ENCODE assay signal across 13 mouse cellular contexts in the genomic region with DNA sequence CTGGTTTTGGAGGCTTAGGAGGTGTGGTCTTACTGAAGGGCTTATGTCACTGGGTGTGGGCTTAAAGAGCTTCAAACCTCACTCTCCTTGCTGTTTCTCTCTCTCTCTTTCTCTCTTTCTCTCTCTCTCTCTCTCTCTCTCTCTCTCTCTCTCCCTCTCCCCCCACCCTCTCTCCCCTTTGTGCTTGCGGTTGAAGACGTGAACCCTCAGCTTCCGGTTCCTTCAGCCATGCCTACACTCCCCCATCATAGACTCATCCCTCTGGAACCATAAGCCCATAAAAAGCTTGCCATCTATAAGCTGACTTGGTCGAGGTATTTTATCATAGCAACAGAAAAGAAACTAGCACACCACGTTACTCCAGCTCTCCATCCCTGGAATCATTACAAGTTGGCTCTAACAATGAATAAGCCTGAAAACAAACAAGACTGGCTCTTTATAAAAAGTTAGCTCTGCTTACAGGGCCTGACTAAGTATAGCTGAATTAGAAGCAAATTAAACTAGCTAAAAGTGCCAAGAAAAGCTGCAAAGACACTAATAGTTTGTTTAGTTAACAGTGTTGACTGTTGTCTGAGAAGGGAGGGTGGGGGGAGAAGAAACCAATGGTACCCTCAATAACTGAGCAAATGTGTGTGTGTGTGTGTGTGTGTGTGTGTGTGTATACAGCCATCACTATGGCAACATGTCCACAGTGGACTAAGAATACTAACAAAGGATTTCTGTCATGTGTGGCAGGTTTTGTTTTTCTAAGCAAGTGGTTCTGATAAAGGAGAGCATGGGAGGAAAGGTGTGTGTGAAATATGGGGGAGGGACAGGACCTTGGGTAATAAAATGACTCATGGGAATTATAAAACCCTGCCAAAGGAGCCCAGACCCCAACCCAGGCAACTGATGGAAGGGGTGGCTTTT.
A peak's percentile ranks its signal among the peaks of the same experiment; 100 is the strongest.
DNase-seq lines count a peak whose midpoint lies in the region; ATAC-seq and TF ChIP-seq lines count a peak whose summit lies in the region.
"Had no signal": no experiment of that assay in that cellular context is flagged by ENCODE, and none has a peak within 500 bp of the region (broad histone marks: within the 10 kb centered on the region; RNA-seq: fewer than 3 reads in every experiment).

No protein-coding gene starts in this region.

- 0 out of 2 replicates have a peak, but pooled peaks cover 4% of the 10 kb centered on the region for H3K36me3 ChIP-seq in kidney, postnatal 0 days (ENCODE audit: insufficient read depth, low read length)
- no peaks in the 10 kb centered on the region for H3K36me3 ChIP-seq in hindbrain, embryonic 16.5 days (ENCODE audit: control insufficient read depth, insufficient read depth, low read length)
- H3K36me3 ChIP-seq: neural tube, embryonic 12.5 days had no signal

- no peak overlapping the region for H3K4me2 ChIP-seq in kidney, postnatal 0 days (ENCODE audit: low read length)
- no peak overlapping the region for H3K4me2 ChIP-seq in hindbrain, embryonic 16.5 days (ENCODE audit: low read length)
- H3K4me2 ChIP-seq: neural tube, embryonic 12.5 days had no signal

- no peak for TF ChIP-seq POLR2A in brain, embryonic 14.5 days (IDR thresholded peaks at IDR 0.05; ENCODE audit: borderline replicate concordance, extremely low read depth, insufficient read depth, insufficient read length, poor library complexity, severe bottlenecking)

- no peaks in the 10 kb centered on the region for H3K27me3 ChIP-seq in kidney, postnatal 0 days (ENCODE audit: insufficient read depth, low read length)
- H3K27me3 ChIP-seq in hindbrain, embryonic 16.5 days (replicated peaks; ENCODE audit: control insufficient read depth, insufficient read depth, low read length), result no peaks in the 10 kb centered on the region
- H3K27me3 ChIP-seq: neural tube, embryonic 12.5 days had no signal

- TF ChIP-seq CTCF in kidney, postnatal 0 days (IDR thresholded peaks at IDR 0.05; ENCODE audit: low read depth), result no peak
- TF ChIP-seq CTCF in brain, embryonic 14.5 days (IDR thresholded peaks at IDR 0.05; ENCODE audit: borderline replicate concordance, extremely low read depth, insufficient read depth, insufficient read length), result no peak

- 30% methylated on average over 5 of the region's 5 CpGs for WGBS in kidney, postnatal 0 days
- WGBS in hindbrain, embryonic 16.5 days, result 63% methylated on average over 5 of the region's 5 CpGs

- H3K4me3 ChIP-seq in kidney, postnatal 0 days (replicated peaks; ENCODE audit: low read depth, low read length), result no peak overlapping the region
- H3K4me3 ChIP-seq in hindbrain, embryonic 16.5 days (ENCODE audit: low read length), result no peak overlapping the region
- H3K4me3 ChIP-seq: neural tube, embryonic 12.5 days had no signal

- no peaks in the 10 kb centered on the region for H3K9me3 ChIP-seq in kidney, postnatal 0 days (replicated peaks; ENCODE audit: low read length)
- no peaks in the 10 kb centered on the region for H3K9me3 ChIP-seq in hindbrain, embryonic 16.5 days (ENCODE audit: control insufficient read depth, low read length)
- H3K9me3 ChIP-seq: neural tube, embryonic 12.5 days had no signal

- H3K9ac ChIP-seq in kidney, postnatal 0 days (ENCODE audit: low read depth, low read length), result no peak overlapping the region
- no peak overlapping the region for H3K9ac ChIP-seq in hindbrain, embryonic 16.5 days (ENCODE audit: low read depth, low read length)
- H3K9ac ChIP-seq: neural tube, embryonic 12.5 days had no signal

- peak; percentile 40; the same call in 1 of the 2 replicates for ATAC-seq in kidney, postnatal 0 days (replicated peaks; ENCODE audit: low FRiP score, low read depth)
- 0 out of 2 replicates have a peak, but pooled peaks have one; percentile 42 for ATAC-seq in hindbrain, embryonic 16.5 days
- no peak for ATAC-seq in erythroblast, adult 5-6 weeks (replicated peaks; ENCODE audit: low FRiP score, poor library complexity, severe bottlenecking)

- no peak overlapping the region for H3K27ac ChIP-seq in kidney, postnatal 0 days
- no peak overlapping the region for H3K27ac ChIP-seq in hindbrain, embryonic 16.5 days (ENCODE audit: low read depth, low read length)
- H3K27ac ChIP-seq: macrophage; neural tube, embryonic 12.5 days had no signal

- DNase-seq in kidney, postnatal 0 days (ENCODE audit: low spot score), result no peak
- DNase-seq in kidney, adult 8-10 months, result no peak
- DNase-seq in brain, embryonic 14.5 days (ENCODE audit: low read depth), result peak; percentile 66
- peak; percentile 21 to 47 for DNase-seq in natural killer cell, adult 2 months (ENCODE audit: low spot score in 2 of 2)
- no peak for DNase-seq in heart, adult 11 months
- DNase-seq: adrenal gland, adult 2 months; cerebellum, adult 11-12 months; layer of hippocampus, postnatal 36 days; liver had no signal

- H3K4me1 ChIP-seq in kidney, postnatal 0 days (replicated peaks; ENCODE audit: insufficient read depth, low read length), result no peaks in the 10 kb centered on the region
- no peaks in the 10 kb centered on the region for H3K4me1 ChIP-seq in hindbrain, embryonic 16.5 days (ENCODE audit: control insufficient read depth, insufficient read depth, low read depth, low read length)
- H3K4me1 ChIP-seq: neural tube, embryonic 12.5 days had no signal

Comparison
In these comparisons a context has a peak if more than half of its experiments do, and no peak if none do; other contexts are left out.
1. DNase-seq: peak in brain, embryonic 14.5 days (single experiment) and natural killer cell, adult 2 months (2 of 2); none in kidney, postnatal 0 days (single experiment), kidney, adult 8-10 months (0 of 2) and heart, adult 11 months (single experiment).